Mouse (Mus musculus): Measurements from ENCODE around the gene Gm21822. TPM values are rescaled to one million over a fixed set of nuclear protein-coding genes. Genes with fewer than 3 reads are reported as not detected.

Gm21822 gene
- total RNA-seq (2023) = not detected

GRCm38 (mm10) chrY:18654182-18654581, at the start of gene Gm21822:
TSS of gene Gm21822 (plus strand) at chrY:18654482.

